Mouse (Mus musculus): ENCODE data around the gene Ccdc102a.

Ccdc102a gene

GRCm38 (mm10) chr8:94917851-94918495, at the start of gene Ccdc102a:
Gene Ccdc102a (minus strand): TSS chr8:94918098.
- DNase-seq, result peak; percentile 77 to 81

- DNase-seq, result peak; percentile 73 to 80
Observed at GRCm38 (mm10) chr8:94967554-94967953, 49.7 kb upstream of the Ccdc102a start.

DNA sequence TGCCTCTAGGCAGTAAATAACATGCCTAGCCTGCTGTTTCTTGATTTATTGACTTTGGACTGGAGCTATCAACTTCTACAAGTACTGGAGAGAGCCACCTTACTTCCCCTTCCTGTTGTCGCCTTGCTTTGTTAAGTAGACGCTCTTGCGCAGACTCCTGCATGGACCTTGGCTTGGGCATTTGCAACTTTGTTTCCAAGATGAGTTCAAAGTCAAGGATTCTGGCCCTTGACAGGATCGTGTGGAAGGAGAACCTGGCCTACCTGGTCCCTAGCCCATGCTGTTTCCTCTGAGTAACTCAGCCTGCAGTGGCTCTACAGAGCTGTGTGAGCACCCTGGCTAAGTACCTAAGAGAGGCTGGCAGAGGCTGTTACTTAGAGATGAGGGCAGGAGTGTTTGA, 49.2 kb upstream of the Ccdc102a start:
- DNase-seq, result peak; percentile 37 to 66

- peak in 1 of 2 experiments; percentile 61 for DNase-seq
Observed at GRCm38 (mm10) chr8:94966578-94966977, 48.7 kb upstream of the Ccdc102a start.

- no peak for DNase-seq
Observed at GRCm38 (mm10) chr8:94964828-94965227, 46.9 kb upstream of the Ccdc102a start.

DNA sequence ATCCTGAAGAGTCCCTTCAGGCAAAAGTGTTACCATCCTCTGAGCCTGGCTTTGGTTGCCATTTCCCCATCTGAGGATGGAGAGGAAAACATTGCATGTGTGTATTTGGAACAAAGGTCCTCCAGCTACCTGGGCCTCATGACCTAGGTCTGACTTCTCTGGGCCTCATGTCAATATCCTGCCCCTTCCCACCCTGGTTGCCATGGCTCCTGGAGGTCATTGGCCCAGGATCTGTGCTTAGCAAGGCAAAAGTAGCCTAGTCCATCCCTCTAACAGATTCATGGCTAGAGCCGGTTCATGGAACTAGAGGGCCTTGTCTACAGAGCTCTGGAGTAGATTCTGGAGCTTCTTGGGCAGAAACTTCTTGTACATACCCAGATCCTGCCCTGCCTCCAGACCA, 44.3 kb upstream of the Ccdc102a start:
- no peak for DNase-seq

- no peak for DNase-seq
Observed at GRCm38 (mm10) chr8:94956078-94956574, 38.2 kb upstream of the Ccdc102a start.

- peak; percentile 76 to 77 for DNase-seq
Observed at GRCm38 (mm10) chr8:94954921-94955758, 37.2 kb upstream of the Ccdc102a start.

GRCm38 (mm10) chr8:94954368-94954737, 36.5 kb upstream of the Ccdc102a start:
- peak; percentile 64 to 75 for DNase-seq

GRCm38 (mm10) chr8:94953624-94954367, 35.9 kb upstream of the Ccdc102a start:
- no peak for DNase-seq

DNA sequence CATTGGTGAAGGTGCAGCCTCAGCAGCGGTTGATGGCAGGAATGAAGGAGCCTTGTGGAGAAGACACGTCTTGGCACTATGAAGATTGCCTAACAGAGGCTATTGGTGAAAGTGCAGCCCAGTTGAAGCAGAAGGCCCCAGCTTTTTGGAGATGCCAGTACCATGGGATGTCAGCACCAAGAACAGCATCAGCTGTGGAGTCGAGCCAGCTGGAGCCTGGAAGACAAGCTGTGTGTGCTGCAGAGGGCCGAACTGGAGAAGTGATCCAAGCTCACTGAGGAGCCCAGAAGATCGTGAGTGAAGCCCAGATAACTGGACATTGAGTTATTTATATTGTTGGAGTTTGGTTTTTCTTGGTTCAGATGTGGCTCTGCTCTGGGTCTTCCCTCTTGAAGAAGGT, 34.2 kb upstream of the Ccdc102a start:
- no peak for DNase-seq

DNA sequence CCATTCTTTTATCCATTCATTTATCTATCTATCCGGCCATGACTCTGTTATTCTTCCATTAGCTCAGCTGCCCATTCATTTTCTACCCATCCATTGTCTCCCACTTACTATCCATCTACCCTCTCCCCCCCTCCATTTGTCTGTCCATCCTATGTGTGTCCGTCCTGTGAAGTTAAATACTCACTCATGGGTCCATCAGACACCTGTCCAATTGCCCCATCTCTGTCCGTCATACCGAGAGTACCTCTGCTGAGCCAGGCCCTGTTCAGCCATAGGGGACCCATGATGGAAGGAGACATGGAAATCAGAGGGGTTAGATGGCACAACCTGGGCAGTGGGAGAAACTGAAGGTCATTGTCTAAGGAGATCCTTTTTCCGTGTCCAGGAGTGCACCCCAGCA, 32.6 kb upstream of the Ccdc102a start:
- no peak for DNase-seq

DNA sequence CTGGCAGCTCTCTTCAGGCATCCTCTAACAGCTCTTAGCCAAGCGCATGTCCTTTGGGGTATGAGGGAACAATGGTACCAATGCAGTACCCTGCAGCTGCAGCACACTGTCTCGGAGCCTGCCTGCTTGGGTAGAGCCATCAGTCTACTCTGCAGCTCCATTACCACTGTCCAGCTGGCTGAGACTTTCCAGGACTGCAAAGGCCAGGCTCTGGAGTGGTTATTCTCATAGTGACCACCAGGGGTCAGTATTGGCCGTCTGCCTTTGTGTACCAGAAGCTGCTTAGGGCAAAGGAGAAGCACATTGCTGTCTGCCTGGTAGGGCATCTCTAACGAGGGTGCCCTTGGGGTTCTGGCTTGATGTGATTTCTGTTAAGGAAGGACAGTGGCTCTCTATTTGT, 32.1 kb upstream of the Ccdc102a start:
- DNase-seq, result peak; percentile 71 to 84

DNA sequence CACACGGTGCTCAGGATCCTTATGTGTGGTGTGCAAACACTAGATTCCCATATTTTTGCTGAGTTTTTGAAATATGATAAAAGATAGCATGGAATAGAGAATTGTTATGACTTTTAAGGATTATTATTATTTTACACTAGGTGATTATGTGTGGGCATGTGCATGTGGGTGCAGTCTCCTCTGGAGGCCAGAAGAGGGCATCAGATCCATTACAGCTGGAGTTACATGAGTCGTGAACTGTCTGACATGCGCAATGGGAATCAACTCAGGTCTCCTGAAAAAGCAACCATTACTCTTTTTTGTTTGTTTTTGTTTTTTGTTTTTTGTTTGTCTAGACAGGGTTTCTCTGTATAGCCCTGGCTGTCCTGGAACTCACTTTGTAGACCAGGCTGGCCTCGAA, 31.1 kb upstream of the Ccdc102a start:
- no peak for DNase-seq

DNA sequence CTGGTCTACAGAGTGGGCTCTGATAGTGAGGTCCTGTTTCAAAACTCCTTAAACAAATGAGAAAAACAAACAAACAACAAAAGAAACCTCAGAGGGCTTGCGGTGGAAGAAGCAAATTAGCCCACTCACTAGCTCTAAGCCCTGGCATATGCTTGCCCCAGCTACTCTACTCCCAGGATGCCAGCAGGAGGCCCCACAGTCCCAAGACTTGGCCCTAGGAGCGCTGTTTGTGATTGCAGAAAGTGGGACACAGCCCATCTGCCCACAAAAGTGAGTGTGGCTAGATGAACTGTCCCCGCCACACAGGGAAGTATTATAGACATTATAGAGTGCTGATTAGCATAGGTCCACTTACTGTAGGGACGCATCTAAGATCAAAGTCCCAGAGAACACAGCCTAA, 30.5 kb upstream of the Ccdc102a start:
- DNase-seq, result no peak

DNA sequence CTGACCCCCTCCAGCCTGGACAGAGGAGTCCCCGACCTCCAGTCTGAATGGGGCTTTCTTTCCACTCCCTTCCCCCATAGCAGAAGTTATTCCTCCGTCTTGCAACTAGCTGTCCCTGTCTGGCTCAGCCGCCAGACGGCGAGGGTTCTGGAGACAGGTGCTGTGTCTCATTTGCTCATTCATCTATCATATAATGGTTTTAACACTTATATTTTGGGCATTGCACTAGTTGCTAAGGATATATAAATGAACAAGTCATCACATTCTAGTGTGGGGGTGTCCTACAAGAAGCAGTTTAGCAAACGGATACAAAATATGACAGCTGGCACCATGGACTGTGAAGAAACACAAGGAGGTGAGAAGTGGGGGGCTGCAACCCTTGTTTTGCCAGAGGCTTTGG, 27.3 kb upstream of the Ccdc102a start:
- no peak for DNase-seq

GRCm38 (mm10) chr8:94942566-94942965, 24.7 kb upstream of the Ccdc102a start:
- DNase-seq, result peak; percentile 51 to 78

DNA sequence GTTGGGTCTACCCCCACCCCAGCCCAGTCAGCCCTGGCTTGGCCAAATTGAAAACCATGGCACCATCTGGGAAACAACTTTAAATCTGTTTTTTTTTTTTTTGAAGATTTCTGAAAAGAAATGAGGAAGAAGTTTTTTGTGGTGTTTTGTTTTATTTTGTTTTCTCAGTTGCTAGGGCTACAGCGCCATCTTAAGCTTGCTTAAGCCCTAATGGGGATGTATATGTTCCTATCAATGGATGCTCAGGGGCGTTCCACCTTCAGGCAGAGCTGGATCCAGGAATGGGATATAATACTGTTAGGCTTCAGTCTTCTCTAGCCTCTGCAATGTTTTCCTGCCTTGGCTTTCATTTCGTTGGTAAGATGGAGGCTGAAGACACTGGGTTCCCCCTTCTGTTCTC, 17.3 kb upstream of the Ccdc102a start:
- no peak for DNase-seq

GRCm38 (mm10) chr8:94933918-94934317, 16.0 kb upstream of the Ccdc102a start:
- DNase-seq, result no peak

GRCm38 (mm10) chr8:94928227-94928626, 10.3 kb upstream of the Ccdc102a start:
- no peak for DNase-seq

GRCm38 (mm10) chr8:94923405-94923804, 5.5 kb upstream of the Ccdc102a start, which contains the start of gene Adgrg5:
Gene Adgrg5 (plus strand): TSS chr8:94923694.
- no peak for DNase-seq

GRCm38 (mm10) chr8:94922602-94923001, 4.7 kb upstream of the Ccdc102a start:
- peak; percentile 31 to 66 for DNase-seq

DNA sequence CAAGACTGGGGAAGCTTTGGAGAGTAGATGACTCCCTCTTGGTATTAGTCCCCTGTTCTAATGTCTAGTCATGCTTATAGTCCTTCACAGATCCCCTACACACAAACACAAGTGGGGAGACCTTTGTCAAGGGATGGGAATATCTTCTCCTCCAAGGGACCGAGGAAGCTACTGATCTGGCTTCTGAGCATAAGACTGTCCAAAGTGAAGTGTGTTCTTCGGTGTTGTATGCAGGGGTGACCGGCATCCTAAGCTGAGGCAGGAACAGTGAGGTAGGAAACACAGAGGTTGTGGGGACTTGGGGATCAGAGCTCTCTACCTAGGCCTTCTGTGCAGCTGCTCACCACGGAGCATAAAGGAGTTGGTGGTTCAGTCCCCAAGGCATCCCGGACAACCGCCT, 4.3 kb upstream of the Ccdc102a start:
- DNase-seq, result no peak
